Mouse (Mus musculus): ENCODE results near the gene Prpf3.

- no peak for TF ChIP-seq POLR2A (IDR thresholded peaks at IDR 0.05; ENCODE audit: insufficient read depth, low read depth, low read length)
- TF ChIP-seq CTCF (IDR thresholded peaks at IDR 0.05; ENCODE audit: insufficient read depth, low read depth, low read length), result no peak
Measured at GRCm38 (mm10) chr3:95785501-95785900, 70.2 kb downstream of the Prpf3 start.
